Mouse (Mus musculus) erythroblast, embryonic 14.5 days (primary cell): ENCODE results near the gene Gm47289.

ENCODE experiments used
- GATA1 ChIP-seq: IDR thresholded peaks from 2 replicates; pipeline ENCODE4 v1.6.1; 2012; ENCODE audit warnings: low read length, inconsistent platforms, mixed read lengths
- TAL1 ChIP-seq: IDR thresholded peaks from 3 replicates; pipeline ENCODE4 v1.6.1; 2012; ENCODE audit warnings: low read length, inconsistent platforms, mixed read lengths

DNA sequence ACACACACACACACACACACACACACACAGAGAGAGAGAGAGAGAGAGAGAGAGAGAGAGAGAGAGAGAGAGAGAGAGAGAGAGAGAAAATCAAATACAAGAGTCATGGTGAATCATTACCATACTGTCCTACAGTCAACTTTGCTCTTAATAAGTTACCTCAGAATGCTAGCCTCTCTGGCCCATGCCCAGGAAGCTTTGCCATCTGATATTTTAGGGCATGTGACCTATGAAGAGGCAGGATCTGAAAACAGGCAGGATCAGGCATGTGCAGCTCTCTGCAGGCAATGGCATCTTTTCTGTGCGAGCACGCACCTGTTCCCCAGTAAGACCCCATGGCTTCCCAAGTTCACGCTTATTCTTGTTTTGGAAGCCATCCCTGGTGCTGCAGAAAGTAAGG is 1.7 kb downstream of the Gm47289 start:
- TF ChIP-seq GATA1 = no peak
- TF ChIP-seq TAL1 = no peak
